Comparison of ENCODE assay signal across 8 mouse cellular contexts in genomic region chr14:60525284-60525962, GRCm38 (mm10).
DNase-seq lines count a peak whose midpoint lies in the region; ATAC-seq and TF ChIP-seq lines count a peak whose summit lies in the region.

No protein-coding gene starts in this region.

- H3K27me3 ChIP-seq in embryonic facial prominence, embryonic 11.5 days (ENCODE audit: control insufficient read depth, insufficient read depth, low read length) = no peaks in the 10 kb centered on the region
- H3K27me3 ChIP-seq in lung, postnatal 0 days (replicated peaks; ENCODE audit: insufficient read depth, low read length) = no peaks in the 10 kb centered on the region

- no peaks in the 10 kb centered on the region; the same call in 1 of the 2 replicates for H3K4me1 ChIP-seq in embryonic facial prominence, embryonic 11.5 days (ENCODE audit: control insufficient read depth, insufficient read depth, low read length)
- H3K4me1 ChIP-seq in lung, postnatal 0 days (ENCODE audit: insufficient read depth, low read depth, low read length) = peaks cover 4% of the 10 kb centered on the region; the same call in 1 of the 2 replicates

- H3K4me2 ChIP-seq in embryonic facial prominence, embryonic 11.5 days (ENCODE audit: low read depth, low read length) = no peak overlapping the region
- no peak overlapping the region for H3K4me2 ChIP-seq in lung, postnatal 0 days (replicated peaks; ENCODE audit: low read depth, low read length)

- WGBS in embryonic facial prominence, embryonic 11.5 days = 72% methylated on average over 13 of the region's 13 CpGs
- WGBS in lung, postnatal 0 days = 67% methylated on average over 13 of the region's 13 CpGs

- H3K9me3 ChIP-seq in embryonic facial prominence, embryonic 11.5 days (replicated peaks; ENCODE audit: control insufficient read depth, low read length) = no peaks in the 10 kb centered on the region
- H3K9me3 ChIP-seq in lung, postnatal 0 days (ENCODE audit: low read length) = no peaks in the 10 kb centered on the region

- no peak overlapping the region for H3K4me3 ChIP-seq in embryonic facial prominence, embryonic 11.5 days (ENCODE audit: low read depth, low read length)
- H3K4me3 ChIP-seq in lung, postnatal 0 days (ENCODE audit: low read depth, low read length) = no peak overlapping the region

- no peak overlapping the region for H3K27ac ChIP-seq in embryonic facial prominence, embryonic 11.5 days (replicated peaks; ENCODE audit: low read depth, low read length)
- no peak overlapping the region for H3K27ac ChIP-seq in lung, postnatal 0 days (ENCODE audit: low read length)

- TF ChIP-seq CTCF in lung, postnatal 0 days (IDR thresholded peaks at IDR 0.05) = peak; percentile 93

- no peak overlapping the region for H3K9ac ChIP-seq in embryonic facial prominence, embryonic 11.5 days (replicated peaks; ENCODE audit: low read length)
- H3K9ac ChIP-seq in lung, postnatal 0 days (replicated peaks; ENCODE audit: low read depth) = no peak overlapping the region

- TF ChIP-seq EP300 in lung, postnatal 0 days (IDR thresholded peaks at IDR 0.05) = no peak

- DNase-seq in ES-CJ7 (ENCODE audit: low read depth, low spot score) = peak; percentile 79
- DNase-seq in adrenal gland, postnatal 25 days = peak; percentile 53
- DNase-seq in embryonic facial prominence, embryonic 11.5 days (ENCODE audit: low spot score) = peak; percentile 85
- peak; percentile 80 for DNase-seq in heart, postnatal 4 days
- DNase-seq in layer of hippocampus, adult 18-20 months (ENCODE audit: low spot score in 2 of 2) = peak; percentile 44 to 85
- DNase-seq in lung, postnatal 0 days (ENCODE audit: low spot score) = peak; percentile 81
- peak; percentile 90 for DNase-seq in retina, embryonic 14.5 days (ENCODE audit: low spot score)
- peak; percentile 48 for DNase-seq in yolk sac, embryonic 10.5 days (ENCODE audit: low spot score)

- H3K36me3 ChIP-seq in embryonic facial prominence, embryonic 11.5 days (replicated peaks; ENCODE audit: control insufficient read depth, insufficient read depth, low read depth, low read length) = no peaks in the 10 kb centered on the region
- H3K36me3 ChIP-seq in lung, postnatal 0 days (ENCODE audit: insufficient read depth, low read length) = no peaks in the 10 kb centered on the region

- ATAC-seq in embryonic facial prominence, embryonic 11.5 days (replicated peaks; ENCODE audit: insufficient number of reproducible peaks, low FRiP score, low TSS enrichment, low read depth) = no peak
- peak; percentile 59 for ATAC-seq in lung, postnatal 0 days
